Mouse (Mus musculus) liver, embryonic 14.5 days (tissue): ENCODE results near the gene Gamt.

Experiments
- CTCF ChIP-seq: IDR thresholded peaks from 2 replicates; pipeline ENCODE4 v1.5.1; 2016; ENCODE audit warnings: antibody characterized with exemption, low read depth, control low read depth
- EP300 ChIP-seq: IDR thresholded peaks from 2 replicates; pipeline ENCODE4 v1.6.1; 2016; ENCODE audit warnings: antibody characterized with exemption, low read depth

- no peak for TF ChIP-seq CTCF
- no peak for TF ChIP-seq EP300
These were observed 36.8 kb upstream of the Gamt start for GRCm38 (mm10) chr10:80297526-80298133.
